Mouse (Mus musculus): ENCODE measurements around the gene Eed.

The Eed gene

GRCm38 (mm10) chr7:89909711-89910110, 71.1 kb downstream of the Eed start:
- DNase-seq (ENCODE audit: extremely low read depth, insufficient read length, low spot score), result no peak

- DNase-seq (ENCODE audit: extremely low read depth, insufficient read length, low spot score), result no peak
These were observed 71.7 kb downstream of the Eed start for GRCm38 (mm10) chr7:89908899-89909621.

GRCm38 (mm10) chr7:89908421-89908820, 72.4 kb downstream of the Eed start:
- no peak for DNase-seq (ENCODE audit: extremely low read depth, insufficient read length, low spot score)

GRCm38 (mm10) chr7:89907950-89908349, 72.8 kb downstream of the Eed start:
- peak; percentile 31 for DNase-seq (ENCODE audit: extremely low read depth, insufficient read length, low spot score)
